Mouse (Mus musculus) kidney, adult 2 months (tissue): Measurements from ENCODE around the gene Olfr568. TPM values are rescaled to one million over a fixed set of nuclear protein-coding genes. Genes with fewer than 3 reads are reported as not detected.

ENCODE experiments used
- DNase-seq: peaks from one replicate; pipeline ENCODE4 v3.0.0; 2021
- H3K27ac ChIP-seq: fragments of 200-500 bp; 2 replicates; pipeline ENCODE4 v1.5.1; 2012; ENCODE audit warnings: low read depth, low read length, control low read depth, inconsistent platforms; ENCODE audit not compliant: insufficient read depth
- H3K27me3 ChIP-seq: fragments of 200-500 bp; replicated peaks from 2 replicates; pipeline ENCODE4 v1.6.1; 2012; ENCODE audit warnings: mild to moderate bottlenecking, moderate library complexity, low read length, inconsistent platforms; ENCODE audit not compliant: control insufficient read depth, insufficient read depth
- H3K36me3 ChIP-seq: fragments of 200-500 bp; 2 replicates; pipeline ENCODE4 v1.6.1; 2012; ENCODE audit warnings: mild to moderate bottlenecking, moderate library complexity, low read length, inconsistent platforms; ENCODE audit not compliant: control insufficient read depth, insufficient read depth
- H3K4me1 ChIP-seq: fragments of 200-500 bp; 2 replicates; pipeline ENCODE4 v1.6.1; 2011; ENCODE audit warnings: low read length; ENCODE audit not compliant: control insufficient read depth, insufficient read depth
- H3K4me3 ChIP-seq: fragments of 200-500 bp; 2 replicates; pipeline ENCODE4 v1.5.1; 2011; ENCODE audit warnings: mild to moderate bottlenecking, low read depth, low read length, control low read depth; ENCODE audit not compliant: insufficient read depth
- CTCF ChIP-seq: fragments of 200-500 bp; conservative IDR thresholded peaks from 2 replicates; pipeline ENCODE4 v1.5.1; 2011; ENCODE audit warnings: low read depth, mild to moderate bottlenecking, control low read depth, low read length, moderate library complexity, mixed read lengths; ENCODE audit not compliant: insufficient read depth, insufficient read length
- POLR2A ChIP-seq: fragments of 200-500 bp; IDR thresholded peaks from one replicate; pipeline ENCODE4 v1.6.1; 2011; ENCODE audit warnings: low read depth, low read length, control low read depth
- WGBS: fragments of 180-500 bp; shearing (Covaris S2); methylation state at CpG from one replicate; pipeline ENCODE4 v1.1.7; 2018; 5-methylcytosine and 5-hydroxymethylcytosine counted together
- polyA plus RNA-seq: library from polyadenylated mRNA; depleted of rRNA; stranded (reverse); fragments of >200 nt; gene quantifications from 2 replicates; pipeline ENCODE4 v1.2.3, GENCODE M21; 2012; rRNA removed

Olfr568 gene
- polyA plus RNA-seq, 1 experiment = not detected

GRCm38 (mm10) chr7:102919632-102920031 lies 42.7 kb downstream of the Olfr568 start:
- Histone ChIP-seq H3K27ac (no peak overlapping the region), H3K4me1 (no peaks in the 10 kb centered on the region), H3K27me3 (no peaks in the 10 kb centered on the region), H3K36me3 (no peaks in the 10 kb centered on the region), H3K4me3 (no peak overlapping the region)
- WGBS = 0% methylated on average over 1 of the region's 1 CpGs
- TF ChIP-seq POLR2A = no peak
- TF ChIP-seq CTCF = no peak
- peak; percentile 41 for DNase-seq

GRCm38 (mm10) chr7:102924109-102924508 lies 47.2 kb downstream of the Olfr568 start, which contains the start of gene Olfr572:
Gene Olfr572 (plus strand): TSS chr7:102924409.
- H3K27me3 ChIP-seq = no peaks in the 10 kb centered on the region
- H3K27ac ChIP-seq = no peak within 1 kb of the TSS
- TF ChIP-seq POLR2A = no peak
- no peak for TF ChIP-seq CTCF
- 55% methylated on average over 1 of the region's 1 CpGs for WGBS
- no peaks in the 10 kb centered on the region for H3K4me1 ChIP-seq
- H3K4me3 ChIP-seq = no peak within 1 kb of the TSS
- DNase-seq = no peak
- no peaks in the 10 kb centered on the region for H3K36me3 ChIP-seq

- 65% methylated on average over 3 of the region's 3 CpGs for WGBS
- Histone ChIP-seq H3K27ac (no peak overlapping the region), H3K36me3 (no peaks in the 10 kb centered on the region), H3K4me3 (no peak overlapping the region), H3K27me3 (no peaks in the 10 kb centered on the region; the same call in 1 of the 2 replicates), H3K4me1 (no peaks in the 10 kb centered on the region)
- DNase-seq = no peak
- TF ChIP-seq POLR2A (no peak), CTCF (no peak)
These were observed 50.2 kb downstream of the Olfr568 start for GRCm38 (mm10) chr7:102927105-102927504.

Other genes starting within 250 kb of the Olfr568 start
- not detected in 2 replicates for gene Olfr554, start 238.7 kb upstream of the Olfr568 start, polyA plus RNA-seq
- not detected in 2 replicates for gene Olfr555, start 218.3 kb upstream of the Olfr568 start, polyA plus RNA-seq
- not detected in 2 replicates for gene Olfr556, start 212.2 kb upstream of the Olfr568 start, polyA plus RNA-seq
- 9.7 and 11.7 TPM in 2 replicates for gene Trim68, start 189.8 kb upstream of the Olfr568 start, polyA plus RNA-seq
- not detected in 2 replicates for gene Olfr557, start 181.2 kb upstream of the Olfr568 start, polyA plus RNA-seq
- gene Olfr558, start 174.9 kb upstream of the Olfr568 start, polyA plus RNA-seq = 1.9 and 2.6 TPM in 2 replicates
- gene Olfr33, start 158.1 kb upstream of the Olfr568 start, polyA plus RNA-seq = not detected in 2 replicates
- not detected in 2 replicates for gene Olfr559, start 149.6 kb upstream of the Olfr568 start, polyA plus RNA-seq
- not detected in 2 replicates for gene Olfr560, start 117.8 kb upstream of the Olfr568 start, polyA plus RNA-seq
- 1.9 and 3.2 TPM in 2 replicates for gene Olfr78, start 117.7 kb upstream of the Olfr568 start, polyA plus RNA-seq
- not detected in 2 replicates for gene Olfr561, start 105.9 kb upstream of the Olfr568 start, polyA plus RNA-seq
- not detected in 2 replicates for gene Olfr564, start 73.6 kb upstream of the Olfr568 start, polyA plus RNA-seq
- gene Olfr566, start 18.4 kb upstream of the Olfr568 start, polyA plus RNA-seq = not detected in 2 replicates
- gene Olfr569, start 13.8 kb downstream of the Olfr568 start, polyA plus RNA-seq = not detected in 2 replicates
- not detected in 2 replicates for gene Olfr570, start 17.5 kb downstream of the Olfr568 start, polyA plus RNA-seq
- not detected in 2 replicates for gene Olfr571, start 40.4 kb downstream of the Olfr568 start, polyA plus RNA-seq
- not detected in 2 replicates for gene Olfr572, start 47.3 kb downstream of the Olfr568 start, polyA plus RNA-seq
- gene Olfr573-ps1, start 65.5 kb downstream of the Olfr568 start, polyA plus RNA-seq = not detected in 2 replicates
- not detected in 2 replicates for gene Olfr574, start 71.3 kb downstream of the Olfr568 start, polyA plus RNA-seq
- not detected in 2 replicates for gene Olfr575, start 81.7 kb downstream of the Olfr568 start, polyA plus RNA-seq
- gene Olfr576, start 85.5 kb downstream of the Olfr568 start, polyA plus RNA-seq = not detected in 2 replicates
- gene Olfr577, start 98.8 kb downstream of the Olfr568 start, polyA plus RNA-seq = not detected in 2 replicates
- gene Olfr578, start 112.2 kb downstream of the Olfr568 start, polyA plus RNA-seq = not detected in 2 replicates
- gene Olfr582, start 160.9 kb downstream of the Olfr568 start, polyA plus RNA-seq = not detected in 2 replicates
- gene Olfr583, start 174.2 kb downstream of the Olfr568 start, polyA plus RNA-seq = not detected in 2 replicates
- not detected in 2 replicates for gene Olfr584, start 204.8 kb downstream of the Olfr568 start, polyA plus RNA-seq
- gene Olfr585, start 220.6 kb downstream of the Olfr568 start, polyA plus RNA-seq = not detected in 2 replicates
- not detected in 2 replicates for gene Olfr586, start 248.5 kb downstream of the Olfr568 start, polyA plus RNA-seq